Mouse (Mus musculus): ENCODE data around the gene Zbtb7a.

GRCm38 (mm10) chr10:81138131-81138782 is 3.2 kb downstream of the Zbtb7a start:
- no peak for TF ChIP-seq POLR2A (IDR thresholded peaks at IDR 0.05; ENCODE audit: insufficient read length, low read depth)
- no peak for TF ChIP-seq CEBPB (IDR thresholded peaks at IDR 0.05; ENCODE audit: insufficient read depth, poor library complexity, severe bottlenecking)
- no peak for TF ChIP-seq USF1 (IDR thresholded peaks at IDR 0.05; ENCODE audit: low read depth)
- peak in 1 of 3 experiments; percentile 65 for TF ChIP-seq MYOG (IDR thresholded peaks at IDR 0.05; ENCODE audit: control insufficient read depth in 1 of 3, insufficient read depth in 1 of 3, insufficient read length in 2 of 3, low read depth in 2 of 3)
- no peak for TF ChIP-seq REST (IDR thresholded peaks at IDR 0.05; ENCODE audit: insufficient read depth, insufficient read length)
- TF ChIP-seq TCF12 (IDR thresholded peaks at IDR 0.05; ENCODE audit: insufficient read depth, poor library complexity, severe bottlenecking): no peak
- TF ChIP-seq E2F4 (IDR thresholded peaks at IDR 0.05; ENCODE audit: insufficient read depth): no peak
- no peak for TF ChIP-seq POLR2AphosphoS2 (IDR thresholded peaks at IDR 0.05; ENCODE audit: insufficient read length, low read depth)
- TF ChIP-seq TCF3 (IDR thresholded peaks at IDR 0.05; ENCODE audit: insufficient read length, low read depth): no peak
- no peak for TF ChIP-seq MAX (IDR thresholded peaks at IDR 0.05; ENCODE audit: low read depth)

Measured in myocyte (in vitro differentiated cells).